Mouse (Mus musculus) midbrain, embryonic 16.5 days (tissue): Measurements from ENCODE around the gene Rhpn2. TPM values are rescaled to one million over a fixed set of nuclear protein-coding genes. Genes with fewer than 3 reads are reported as not detected.

ENCODE experiments used
- ATAC-seq: fragments of 200-750 bp; cut with Nextera tagmentation; 2 replicates; pipeline ENCODE4 v1.8.0; 2017; ENCODE audit warnings: moderate TSS enrichment
- H3K27ac ChIP-seq: fragments of 300-500 bp; sonication (generic); 2 replicates; pipeline ENCODE4 v1.5.1; 2014; ENCODE audit warnings: mild to moderate bottlenecking, low read length, mixed read lengths
- H3K27me3 ChIP-seq: fragments of 300-500 bp; sonication (generic); 2 replicates; pipeline ENCODE4 v1.6.1; 2014; ENCODE audit warnings: low read depth, low read length, mixed read lengths; ENCODE audit not compliant: control insufficient read depth, insufficient read depth
- H3K36me3 ChIP-seq: fragments of 300-500 bp; sonication (generic); 2 replicates; pipeline ENCODE4 v1.6.1; 2014; ENCODE audit warnings: mild to moderate bottlenecking, low read length, moderate library complexity, mixed read lengths; ENCODE audit not compliant: control insufficient read depth, insufficient read depth
- H3K4me1 ChIP-seq: fragments of 300-500 bp; sonication (generic); 2 replicates; pipeline ENCODE4 v1.6.1; 2014; ENCODE audit warnings: mild to moderate bottlenecking, low read length, mixed read lengths; ENCODE audit not compliant: control insufficient read depth, insufficient read depth
- H3K4me2 ChIP-seq: fragments of 300-500 bp; sonication (generic); 2 replicates; pipeline ENCODE4 v1.6.1; 2014; ENCODE audit warnings: mild to moderate bottlenecking, low read length, mixed read lengths
- H3K4me3 ChIP-seq: fragments of 300-500 bp; sonication (generic); 2 replicates; pipeline ENCODE4 v1.5.1; 2014; ENCODE audit warnings: low read depth, mild to moderate bottlenecking, low read length, moderate library complexity, mixed read lengths
- H3K9ac ChIP-seq: fragments of 300-500 bp; sonication (generic); 2 replicates; pipeline ENCODE4 v1.6.1; 2014; ENCODE audit warnings: low read depth, low read length, mixed read lengths
- H3K9me3 ChIP-seq: fragments of 300-500 bp; sonication (generic); replicated peaks from 2 replicates; pipeline ENCODE4 v1.6.1; 2014; ENCODE audit warnings: mild to moderate bottlenecking, low read length, mixed read lengths; ENCODE audit not compliant: control insufficient read depth, poor library complexity, severe bottlenecking
- WGBS: fragments of 180-500 bp; shearing (Covaris S2); extraction: QIAGEN DNeasy Blood & Tissue Kit; methylation state at CpG from one replicate; pipeline ENCODE4 v1.1.7; 2014; 5-methylcytosine and 5-hydroxymethylcytosine counted together
- polyA plus RNA-seq: library from polyadenylated mRNA; unstranded; fragments of >200 nt; fragmentation: Nextera tagmentation; extraction: Ambion mirVana; gene quantifications from 2 replicates; pipeline ENCODE4 v1.2.1, GENCODE M21; 2015

Gene Rhpn2
- polyA plus RNA-seq, 1 experiment from 2014 or later: 1.3 TPM

DNA sequence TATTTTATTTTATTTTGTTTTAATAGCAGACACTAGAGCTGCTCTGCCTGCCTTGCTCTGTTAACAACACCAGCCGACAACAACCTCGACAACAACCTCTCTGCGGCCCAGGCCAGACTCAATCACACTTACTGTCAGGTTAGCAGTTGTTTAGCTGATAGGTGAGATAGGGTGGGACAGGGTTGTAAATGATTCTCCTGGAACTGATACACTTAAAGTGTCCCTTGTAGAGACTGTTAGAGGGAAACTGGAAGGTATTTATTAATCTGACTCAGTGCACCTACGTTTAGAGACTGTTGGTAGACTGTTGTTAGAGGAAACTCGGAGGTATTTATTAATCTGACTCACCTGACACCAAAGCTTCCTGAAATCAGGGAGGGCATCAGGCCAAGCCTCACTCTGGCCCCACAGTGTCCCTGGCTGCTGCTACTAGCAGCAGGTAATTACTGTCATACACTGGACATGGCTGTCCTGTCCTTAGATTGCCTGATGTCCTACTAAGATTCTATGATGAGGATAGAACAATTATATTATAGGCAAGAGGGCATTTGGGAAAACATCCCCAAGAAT lies 21.4 kb downstream of the Rhpn2 start:
- ATAC-seq: no peak
- Histone ChIP-seq H3K36me3 (no peaks in the 10 kb centered on the region), H3K4me2 (no peak overlapping the region), H3K9me3 (no peaks in the 10 kb centered on the region), H3K9ac (no peak overlapping the region), H3K4me3 (no peak overlapping the region), H3K27me3 (no peaks in the 10 kb centered on the region), H3K27ac (no peak overlapping the region), H3K4me1 (no peaks in the 10 kb centered on the region)
- WGBS: 85% methylated on average over 5 of the region's 5 CpGs

DNA sequence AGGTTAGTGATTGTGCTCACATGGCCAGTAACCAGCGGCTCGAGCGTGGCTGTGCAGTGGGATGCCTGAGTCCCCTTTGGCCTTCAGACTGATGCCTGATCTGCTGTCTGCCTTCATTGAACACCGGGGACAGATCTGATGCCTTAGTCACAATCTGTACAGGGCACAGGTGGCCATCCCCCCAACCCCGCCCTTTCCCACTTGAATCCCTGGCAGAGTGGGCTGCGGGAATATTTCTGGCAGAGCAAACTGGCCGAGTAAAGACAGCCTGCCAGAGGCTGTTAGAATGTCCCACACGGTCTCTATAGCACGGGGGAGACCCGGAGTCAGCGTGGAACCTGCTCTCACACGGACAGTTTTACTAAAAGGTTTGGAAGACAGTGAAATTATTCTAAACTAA lies 23.7 kb downstream of the Rhpn2 start:
- no peaks in the 10 kb centered on the region for H3K27me3 ChIP-seq
- 84% methylated on average over 12 of the region's 12 CpGs for WGBS
- H3K4me3 ChIP-seq: no peak overlapping the region
- no peaks in the 10 kb centered on the region for H3K4me1 ChIP-seq
- no peak overlapping the region for H3K27ac ChIP-seq
- H3K4me2 ChIP-seq: no peak overlapping the region
- no peaks in the 10 kb centered on the region for H3K36me3 ChIP-seq
- no peaks in the 10 kb centered on the region for H3K9me3 ChIP-seq
- ATAC-seq: no peak
- H3K9ac ChIP-seq: no peak overlapping the region

DNA sequence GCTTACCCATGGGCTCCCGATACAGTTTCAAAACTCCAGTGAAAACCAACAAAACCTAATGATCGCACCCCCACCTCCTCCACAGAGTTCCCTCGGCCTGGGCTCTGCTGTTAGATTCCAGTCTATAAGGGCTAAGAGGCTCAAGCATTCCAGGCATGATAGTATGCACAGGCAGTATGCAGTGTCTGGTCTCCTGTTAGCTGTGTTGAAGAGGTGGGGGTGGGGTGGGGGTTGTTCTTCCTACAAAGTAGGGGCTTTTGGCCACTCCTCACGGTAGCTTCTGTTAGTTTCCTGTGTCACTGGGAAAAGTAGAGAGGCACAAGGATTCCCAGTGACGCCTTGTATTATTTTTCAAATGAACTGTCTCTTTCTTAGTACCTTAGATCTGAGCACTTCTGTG lies 28.3 kb downstream of the Rhpn2 start:
- no peak for ATAC-seq
- H3K9me3 ChIP-seq: no peaks in the 10 kb centered on the region
- no peak overlapping the region for H3K9ac ChIP-seq
- H3K36me3 ChIP-seq: no peaks in the 10 kb centered on the region
- WGBS: 70% methylated on average over 5 of the region's 5 CpGs
- H3K4me2 ChIP-seq: no peak overlapping the region
- H3K27me3 ChIP-seq: no peaks in the 10 kb centered on the region
- H3K4me1 ChIP-seq: no peaks in the 10 kb centered on the region
- H3K27ac ChIP-seq: no peak overlapping the region
- H3K4me3 ChIP-seq: no peak overlapping the region

DNA sequence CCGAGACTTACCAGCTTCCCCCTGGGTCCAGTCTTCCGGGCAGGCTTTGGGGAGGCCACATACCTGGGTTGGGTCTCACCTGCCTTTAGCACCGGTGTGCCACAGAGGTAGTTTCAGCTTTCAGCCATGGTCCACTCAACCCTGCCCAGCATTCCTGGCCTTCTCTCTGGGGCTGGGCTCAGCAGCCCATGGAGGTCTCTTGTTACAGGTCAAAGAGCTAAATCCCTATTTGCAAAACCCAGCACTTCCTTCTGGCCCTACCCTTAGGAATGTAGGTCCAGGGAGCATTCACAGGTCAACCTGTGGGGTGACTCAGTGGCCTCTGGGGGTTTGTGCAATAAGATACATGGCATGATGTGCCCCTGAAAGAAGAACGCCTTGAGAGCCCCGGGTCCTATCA lies 28.9 kb downstream of the Rhpn2 start:
- WGBS: 84% methylated on average over 5 of the region's 5 CpGs
- H3K9ac ChIP-seq: no peak overlapping the region
- no peak for ATAC-seq
- no peaks in the 10 kb centered on the region for H3K36me3 ChIP-seq
- H3K4me3 ChIP-seq: no peak overlapping the region
- no peaks in the 10 kb centered on the region for H3K4me1 ChIP-seq
- no peak overlapping the region for H3K4me2 ChIP-seq
- H3K9me3 ChIP-seq: no peaks in the 10 kb centered on the region
- H3K27ac ChIP-seq: no peak overlapping the region
- H3K27me3 ChIP-seq: no peaks in the 10 kb centered on the region

DNA sequence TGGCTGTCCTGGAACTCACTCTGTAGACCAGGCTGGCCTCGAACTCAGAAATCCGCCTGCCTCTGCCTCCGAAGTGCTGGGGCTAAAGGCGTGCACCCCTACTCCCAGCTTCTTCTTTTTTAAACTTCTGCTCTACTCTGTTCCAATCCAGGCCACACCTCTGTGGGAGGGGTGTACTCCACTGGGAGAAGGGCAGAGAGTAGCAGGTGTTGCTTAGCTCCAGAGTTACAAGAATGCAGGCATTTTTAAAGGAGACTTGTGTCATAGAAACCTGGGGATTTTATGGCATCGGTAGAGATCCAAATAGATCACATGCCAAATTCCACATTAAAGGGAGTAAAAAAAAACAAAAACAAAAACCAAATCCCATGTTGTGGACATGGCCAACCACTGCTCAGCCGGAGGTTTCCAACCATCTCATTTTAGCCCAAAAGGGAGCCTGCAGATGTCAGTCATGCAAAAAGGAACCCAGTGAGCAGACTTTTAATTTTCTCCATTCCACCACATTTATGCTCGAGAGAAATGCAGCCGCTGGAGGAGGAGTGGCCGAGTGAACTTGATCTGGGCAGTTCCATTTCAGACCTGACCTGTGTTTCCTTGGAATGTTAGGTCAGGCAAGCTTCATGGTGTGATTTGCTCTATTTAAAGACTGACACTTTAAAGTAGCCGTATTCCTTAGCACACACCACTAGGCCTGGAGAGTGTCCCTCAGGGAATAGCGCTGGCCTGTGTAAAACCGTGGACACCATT lies 31.4 kb downstream of the Rhpn2 start:
- Histone ChIP-seq H3K4me3 (no peak overlapping the region), H3K27me3 (no peaks in the 10 kb centered on the region), H3K9ac (no peak overlapping the region), H3K36me3 (no peaks in the 10 kb centered on the region), H3K9me3 (peaks cover 5% of the 10 kb centered on the region; the same call in 1 of the 2 replicates), H3K27ac (no peak overlapping the region), H3K4me1 (no peaks in the 10 kb centered on the region), H3K4me2 (no peak overlapping the region)
- 71% methylated on average over 12 of the region's 12 CpGs for WGBS
- no peak for ATAC-seq

DNA sequence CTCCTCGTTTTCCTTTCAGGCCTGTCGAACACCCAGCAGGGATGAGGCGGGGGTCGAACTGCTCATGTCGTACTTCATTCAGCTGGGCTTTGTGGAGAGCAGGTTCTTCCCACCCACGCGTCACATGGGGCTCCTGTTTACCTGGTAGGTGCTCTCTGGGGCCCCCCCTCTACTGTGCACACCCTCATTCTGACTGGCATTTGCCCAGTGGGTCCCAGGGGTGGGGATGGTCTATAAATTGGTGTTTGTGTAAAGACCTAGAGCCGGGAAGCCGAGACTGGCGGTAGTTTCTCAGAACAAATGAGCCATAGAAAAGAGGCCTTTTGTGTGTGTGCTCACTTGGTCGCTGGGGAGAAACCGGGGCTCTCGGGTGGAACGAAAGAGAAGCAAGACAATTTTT lies 37.1 kb downstream of the Rhpn2 start:
- H3K9ac ChIP-seq: no peak overlapping the region
- H3K27me3 ChIP-seq: no peaks in the 10 kb centered on the region
- H3K27ac ChIP-seq: no peak overlapping the region; the same call in 1 of the 2 replicates
- H3K4me1 ChIP-seq: no peaks in the 10 kb centered on the region; the same call in 1 of the 2 replicates
- H3K9me3 ChIP-seq: peaks cover 5% of the 10 kb centered on the region; the same call in 1 of the 2 replicates
- no peak for ATAC-seq
- H3K36me3 ChIP-seq: no peaks in the 10 kb centered on the region
- 19% methylated on average over 14 of the region's 14 CpGs for WGBS
- H3K4me3 ChIP-seq: no peak overlapping the region
- H3K4me2 ChIP-seq: no peak overlapping the region

DNA sequence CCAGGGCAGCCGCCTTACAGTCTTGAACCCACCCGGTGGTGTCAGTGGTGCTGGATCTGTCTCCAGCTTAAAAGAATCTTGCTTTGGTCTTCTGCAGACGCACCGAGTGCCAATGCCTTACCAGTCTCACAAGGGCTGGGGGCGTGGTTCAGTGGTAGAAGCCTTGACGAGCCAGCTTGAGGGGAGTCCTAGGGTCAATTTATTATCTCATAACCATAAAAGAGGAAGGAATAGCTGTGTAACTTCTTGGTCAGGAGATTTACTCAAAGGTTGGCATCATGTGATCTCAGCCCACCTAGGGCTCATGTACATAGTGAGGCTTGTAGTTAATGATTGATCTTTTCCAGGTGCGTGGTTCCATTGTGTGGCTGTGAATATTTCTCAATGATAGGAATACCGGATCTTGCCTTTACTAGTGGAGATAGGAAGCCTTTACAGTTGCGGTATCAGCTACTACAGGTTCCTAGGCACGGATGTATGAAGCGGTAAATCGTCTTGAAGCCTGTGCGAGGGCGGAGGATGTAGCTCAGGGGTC lies 38.6 kb downstream of the Rhpn2 start:
- no peak for ATAC-seq
- Histone ChIP-seq H3K9me3 (peaks cover 5% of the 10 kb centered on the region; the same call in 1 of the 2 replicates), H3K4me2 (no peak overlapping the region), H3K27me3 (no peaks in the 10 kb centered on the region), H3K27ac (no peak overlapping the region), H3K36me3 (no peaks in the 10 kb centered on the region), H3K9ac (no peak overlapping the region), H3K4me1 (no peaks in the 10 kb centered on the region; the same call in 1 of the 2 replicates), H3K4me3 (no peak overlapping the region)
- WGBS: 95% methylated on average over 14 of the region's 14 CpGs

DNA sequence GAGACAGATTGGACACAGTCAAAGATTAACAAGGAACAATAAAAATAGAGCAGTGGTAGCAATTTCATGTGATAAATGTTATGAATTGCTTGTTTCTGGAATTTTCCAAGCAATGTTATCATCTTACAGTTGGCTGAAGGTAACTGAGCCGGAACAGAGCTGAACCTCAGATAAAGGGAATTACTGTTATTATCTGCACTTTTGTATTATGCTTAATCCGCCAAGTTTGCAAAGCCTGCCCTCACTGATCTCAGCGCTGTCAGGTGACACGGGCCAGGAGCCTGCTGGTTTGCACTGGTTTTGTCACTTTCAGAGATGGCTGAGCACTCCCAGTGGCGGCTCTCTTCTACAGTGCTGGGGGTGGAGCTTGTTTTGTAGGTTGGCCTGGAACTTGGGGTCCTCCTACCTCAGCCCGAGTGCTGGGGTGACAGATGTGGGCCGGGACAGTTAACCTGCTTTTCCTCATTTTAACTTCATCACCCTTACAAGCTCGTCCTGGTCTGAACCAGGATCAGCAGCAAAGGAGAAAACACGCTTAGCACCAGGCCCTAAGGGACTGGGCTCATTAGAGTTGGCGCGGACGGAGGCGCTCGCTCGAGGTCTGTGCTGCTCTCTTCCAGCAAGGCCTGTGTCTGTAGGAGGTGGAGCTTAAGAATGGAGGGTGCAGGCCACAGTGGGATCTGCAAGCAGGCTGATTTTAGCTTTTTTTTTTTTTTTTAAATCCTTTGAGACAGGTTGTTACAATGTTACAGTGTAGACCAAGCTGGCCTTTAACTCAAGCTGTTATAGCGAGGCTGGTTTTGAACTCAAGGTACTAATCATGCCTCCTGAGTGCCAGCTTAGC lies 39.4 kb downstream of the Rhpn2 start:
- peaks cover 5% of the 10 kb centered on the region; the same call in 1 of the 2 replicates for H3K9me3 ChIP-seq
- H3K27ac ChIP-seq: no peak overlapping the region
- no peaks in the 10 kb centered on the region for H3K27me3 ChIP-seq
- no peaks in the 10 kb centered on the region; the same call in 1 of the 2 replicates for H3K4me1 ChIP-seq
- no peak overlapping the region for H3K4me3 ChIP-seq
- H3K36me3 ChIP-seq: no peaks in the 10 kb centered on the region
- H3K9ac ChIP-seq: no peak overlapping the region
- 71% methylated on average over 16 of the region's 16 CpGs for WGBS
- H3K4me2 ChIP-seq: no peak overlapping the region
- no peak for ATAC-seq
